Mouse (Mus musculus) mouse embryonic stem cell (cell line): ENCODE results near the gene Dusp11.
"Not testable (repeated sequence)": the region's sequence is repeated elsewhere in the genome, so short reads cannot be mapped to it uniquely, and the experiment has no call there.

ENCODE experiments used
- in situ Hi-C, 2 experiments: fragments of 300-500 bp; cut with MboI; formaldehyde crosslinking; loops; 1 replicate in 1 of 2; 3 replicates in 1 of 2; pipeline ENCODE4 v1.14.3; 2019 to 2020; ENCODE audit warnings: low sequenced_read_pairs in 2 of 2, low pct_unique_long_range_greater_than_20kb in 1 of 2, mixed read lengths in 1 of 2; ENCODE audit not compliant: unreplicated experiment in 1 of 2

The Dusp11 gene

DNA sequence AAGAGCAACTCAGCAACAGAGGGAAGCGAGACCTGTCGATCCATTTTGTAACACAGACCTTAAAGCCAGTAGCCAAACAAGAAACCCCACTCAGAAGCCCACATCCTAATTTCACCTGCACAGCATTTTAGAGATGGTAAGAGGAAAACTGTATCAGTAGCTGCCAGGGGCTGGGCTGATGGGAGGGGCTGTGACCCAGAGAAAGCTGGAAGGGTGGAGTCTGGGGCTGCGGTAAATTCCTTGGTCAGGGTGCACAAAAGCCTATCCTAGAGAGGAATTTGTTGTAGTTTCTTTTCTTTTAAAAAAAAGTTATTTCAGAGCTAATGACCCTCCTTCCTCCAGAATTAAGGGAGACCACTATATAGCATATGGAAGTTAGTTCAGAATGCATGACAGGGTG, 19.0 kb downstream of the Dusp11 start:
- in situ Hi-C loops, result no loop called here

DNA sequence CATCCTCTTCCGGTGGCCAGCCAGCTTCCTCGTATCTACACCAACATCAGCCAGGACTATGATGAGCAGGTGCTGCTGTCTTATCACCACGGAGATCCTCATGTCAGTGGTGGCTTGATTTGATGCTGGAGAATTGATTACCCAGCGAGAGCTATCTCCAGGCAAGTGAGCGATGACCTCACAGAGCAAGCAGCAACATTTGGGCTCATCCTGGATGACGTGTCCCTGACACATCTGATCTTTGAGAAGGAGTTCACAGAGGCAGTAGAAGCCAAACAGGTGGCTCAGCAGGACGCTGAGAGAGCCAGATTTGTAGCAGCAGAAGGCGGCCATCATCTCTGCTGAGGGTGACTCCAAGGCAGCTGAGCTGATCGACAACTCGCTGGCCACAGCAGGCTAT, 22.8 kb downstream of the Dusp11 start:
- in situ Hi-C loops, result loop anchor here (5.0 to 10.0 kb wide), 2 partner anchors 66 to 69 kb away; no protein-coding TSS in a partner anchor

DNA sequence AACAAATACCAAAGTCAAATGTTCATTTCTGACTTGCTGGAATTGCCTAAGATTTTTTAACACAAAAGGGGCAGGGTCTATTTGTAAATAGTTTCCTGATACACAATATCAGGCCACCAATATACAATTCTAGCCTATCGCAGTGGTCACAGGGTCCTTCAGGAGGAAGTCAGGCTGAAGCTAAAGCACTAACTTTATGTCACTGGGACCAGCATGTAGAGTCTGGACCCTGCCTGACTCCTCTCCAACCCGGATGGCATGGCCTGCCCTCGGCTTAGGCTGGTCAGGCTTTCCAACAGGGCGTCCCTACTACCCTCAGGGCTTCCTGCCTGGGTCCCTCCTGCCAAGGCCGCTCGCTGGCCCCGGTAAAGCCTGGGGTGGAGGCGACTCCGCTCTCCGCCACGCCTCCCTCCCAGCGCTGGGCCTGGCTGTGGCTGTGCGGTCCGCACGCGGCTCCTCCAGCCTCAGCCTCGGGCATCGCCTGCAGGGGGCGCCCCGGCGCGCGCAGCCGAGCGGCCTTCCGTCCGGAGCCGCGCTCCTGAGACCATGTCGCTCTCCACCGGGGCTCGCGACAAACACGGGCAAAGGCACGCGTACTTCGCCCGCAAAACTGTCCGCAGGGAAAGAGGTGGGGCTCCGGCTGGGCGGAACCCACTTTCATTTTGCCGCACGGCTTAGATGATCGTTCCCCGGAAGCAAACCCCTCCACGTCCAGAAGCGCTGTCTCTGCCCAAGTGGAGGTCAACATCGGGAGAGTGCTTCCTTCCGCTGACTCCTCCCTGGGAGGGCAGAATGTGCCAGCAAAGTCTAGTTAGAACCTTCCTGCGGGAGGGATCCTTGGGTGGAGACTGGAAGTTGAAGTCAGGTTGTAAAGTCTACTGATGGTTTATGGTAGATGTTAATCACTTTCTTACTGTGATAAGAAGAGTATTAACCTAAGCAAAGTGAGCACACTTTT, 24.7 kb downstream of the Dusp11 start:
- in situ Hi-C loops, result loop anchor here (5.0 to 10.0 kb wide), 2 partner anchors 68 to 71 kb away; no protein-coding TSS in a partner anchor

DNA sequence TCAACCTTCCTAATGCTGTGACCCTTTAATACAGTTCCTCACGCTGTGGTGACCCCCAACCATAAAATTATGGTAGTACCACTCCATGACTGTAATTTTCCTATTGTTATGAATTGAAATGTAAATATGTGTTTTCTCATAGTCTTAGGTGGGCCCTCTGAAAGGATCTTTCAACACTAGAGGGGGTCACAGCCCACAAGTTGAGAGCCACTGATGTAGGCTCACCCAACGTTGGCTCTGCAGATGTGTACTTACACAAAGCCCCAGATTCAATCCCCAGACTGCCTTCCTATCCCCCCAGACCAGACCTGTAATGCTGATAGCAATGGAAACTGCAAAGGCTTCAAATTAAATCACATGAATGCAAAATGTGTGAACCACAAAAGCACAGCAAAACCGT, 25.8 kb downstream of the Dusp11 start:
- in situ Hi-C loops, result loop anchor here (5.0 to 10.0 kb wide), 2 partner anchors 69 to 72 kb away; no protein-coding TSS in a partner anchor

DNA sequence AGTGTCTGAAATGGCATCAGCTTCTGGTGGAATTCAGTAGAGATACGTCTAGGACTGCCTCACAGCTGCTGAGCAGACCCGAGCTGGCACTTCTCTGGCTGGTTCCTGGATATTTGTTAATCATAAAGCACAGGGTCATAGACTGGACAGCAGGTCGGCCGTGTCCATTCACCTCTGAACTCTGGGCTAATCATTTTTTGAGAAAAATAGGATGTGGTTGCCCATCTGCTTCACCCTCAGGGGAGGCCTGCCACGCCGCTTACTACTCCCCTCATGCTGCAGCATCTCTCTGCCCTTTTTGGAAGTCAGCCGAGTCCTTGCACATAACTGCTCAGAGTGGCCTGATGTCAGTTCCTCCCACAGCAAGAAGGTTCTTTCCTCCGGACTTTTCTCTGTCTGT, 27.4 kb downstream of the Dusp11 start:
- in situ Hi-C loops, result loop anchor here in 1 of 2 experiments (10.0 kb wide), 1 partner anchor 71 kb away; no protein-coding TSS in a partner anchor

DNA sequence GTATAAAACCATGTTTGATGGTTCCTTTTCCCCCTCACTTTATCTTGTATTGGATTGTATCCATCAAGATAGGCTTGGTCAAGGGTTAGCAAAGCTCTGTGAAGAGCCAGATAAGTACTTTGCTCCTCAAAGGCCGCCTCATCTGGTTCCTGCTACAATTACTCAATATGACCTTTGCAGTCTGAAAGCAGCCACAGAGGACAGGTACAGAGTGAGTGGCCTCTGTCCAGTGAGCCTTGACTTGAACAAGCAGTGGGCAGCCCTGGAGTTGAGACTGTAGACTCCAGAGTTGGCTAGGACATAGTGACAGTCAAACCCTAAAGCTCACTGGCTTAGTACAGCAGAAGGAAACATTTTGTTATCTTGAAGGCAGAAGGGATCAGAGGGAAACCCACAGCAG, 32.2 kb downstream of the Dusp11 start:
- in situ Hi-C loops, result no loop called here

DNA sequence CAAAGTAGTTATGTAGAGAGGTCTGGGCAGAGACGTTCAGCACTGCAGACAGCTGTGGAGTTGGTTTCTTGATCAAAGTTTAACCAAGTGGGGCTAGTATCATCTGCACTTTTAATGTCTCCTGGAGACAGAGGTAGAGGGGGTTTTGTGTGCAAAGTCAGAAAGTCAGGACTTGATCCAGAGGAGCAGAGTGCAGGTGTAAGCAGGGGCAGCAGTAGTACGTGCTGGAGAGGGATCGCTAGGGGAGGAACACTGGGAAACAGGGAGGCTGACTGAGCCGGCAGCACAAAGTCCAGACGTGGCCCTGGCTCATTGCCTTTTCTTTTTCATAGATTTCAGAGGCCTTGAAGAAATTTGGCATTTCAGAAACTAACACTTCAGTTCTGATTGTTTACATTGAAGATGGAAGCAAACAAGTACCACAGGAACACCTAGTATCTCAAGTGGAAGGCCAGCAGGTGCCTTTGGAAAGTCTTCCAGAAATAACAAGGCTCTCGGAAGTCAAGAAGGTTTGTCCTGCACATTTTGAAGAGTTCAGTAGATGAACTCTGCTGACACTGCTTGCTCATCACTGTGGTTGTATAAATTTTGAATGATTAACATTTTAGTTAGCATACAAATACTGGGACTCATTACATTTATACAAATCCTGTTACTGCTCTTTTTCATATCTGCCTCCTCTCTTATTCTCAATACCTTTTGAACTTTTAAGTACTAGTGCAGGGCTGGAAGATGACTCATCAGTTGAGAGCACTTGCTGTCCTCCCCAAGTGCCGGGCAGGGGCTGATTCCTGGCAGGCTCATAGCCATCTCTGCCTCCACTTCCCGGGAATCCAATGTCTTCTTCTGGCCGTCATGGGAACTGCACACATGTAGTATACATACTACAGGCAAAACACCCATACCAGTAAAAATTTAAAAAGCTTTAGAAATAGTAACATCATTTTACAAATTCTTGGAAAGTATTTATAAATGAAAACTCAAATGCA, 33.7 kb downstream of the Dusp11 start:
- in situ Hi-C loops, result no loop called here

DNA sequence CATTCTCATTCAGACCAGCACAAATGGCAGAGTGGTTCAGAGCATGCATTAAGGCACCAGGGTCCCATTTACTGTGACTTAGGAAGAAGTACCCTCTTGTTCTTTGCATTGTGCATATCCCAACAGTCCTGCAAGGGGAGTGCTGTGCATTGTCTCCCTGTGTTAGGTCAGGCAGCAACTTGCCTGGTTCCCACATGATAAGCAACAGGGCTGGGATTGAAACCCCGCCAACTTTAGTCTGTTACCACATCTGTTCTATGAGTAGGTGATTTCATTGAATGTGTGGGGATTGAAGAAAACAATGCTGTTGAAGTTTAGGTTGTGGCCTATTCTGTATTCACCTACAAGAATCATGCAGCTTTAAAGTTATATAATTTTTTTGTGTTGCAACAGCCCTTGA, 34.8 kb downstream of the Dusp11 start:
- in situ Hi-C loops, result no loop called here

DNA sequence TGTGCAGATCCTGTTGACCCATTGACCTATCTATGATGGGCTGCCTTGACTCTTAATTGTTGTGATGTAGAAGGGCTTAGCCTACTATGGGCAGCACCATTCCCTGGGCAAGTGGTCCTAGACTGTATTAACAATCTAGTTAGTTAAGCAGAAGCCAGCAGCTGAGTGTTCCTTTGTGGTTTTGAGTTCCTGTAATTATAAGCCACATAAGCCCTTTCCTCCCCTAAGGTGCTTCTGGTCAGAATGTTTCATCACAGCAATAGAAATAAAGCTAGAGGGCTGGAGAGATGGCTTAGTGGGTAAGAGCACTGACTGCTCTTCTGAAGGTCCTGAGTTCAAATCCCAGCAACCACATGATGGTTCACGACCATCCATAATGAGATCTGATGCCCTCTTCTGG, 37.8 kb downstream of the Dusp11 start:
- in situ Hi-C loops, result no loop called here

DNA sequence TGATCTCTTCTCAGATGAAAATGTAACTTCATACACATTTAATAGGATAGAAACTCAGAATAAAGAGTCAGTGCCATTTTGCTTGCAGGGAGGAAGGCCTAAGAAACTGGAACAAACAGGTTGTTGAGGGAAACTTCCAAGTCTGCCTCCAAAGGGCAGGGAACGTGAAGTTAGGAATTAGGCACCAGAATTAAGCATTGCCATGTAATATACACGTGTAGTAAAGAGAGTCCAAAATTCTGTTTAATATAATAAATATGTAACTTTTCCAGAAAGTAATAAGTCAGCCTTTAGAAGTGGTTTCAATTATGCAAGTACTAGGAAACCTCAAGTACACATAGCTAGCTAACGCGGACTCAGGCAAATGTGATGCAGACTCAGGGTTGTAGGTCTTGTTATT, 42.1 kb downstream of the Dusp11 start:
- in situ Hi-C loops, result no loop called here

DNA sequence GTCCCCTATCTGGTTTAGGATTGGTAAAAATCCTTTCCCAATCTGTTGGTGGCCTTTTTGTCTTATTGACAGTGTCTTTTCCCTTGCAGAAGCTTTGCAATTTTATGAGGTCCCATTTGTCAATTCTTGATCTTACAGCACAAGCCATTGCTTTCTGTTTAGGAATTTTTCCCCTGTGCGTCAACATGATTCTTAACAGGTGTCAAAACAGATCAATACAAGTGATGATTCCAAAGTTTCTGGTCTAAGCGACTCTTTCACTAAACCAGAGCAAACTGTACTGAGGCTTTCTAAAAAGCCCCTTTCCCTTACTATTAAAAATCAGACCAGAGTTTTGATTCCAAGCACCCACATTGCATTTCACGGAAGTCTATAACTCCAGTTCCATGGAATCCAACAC, 43.1 kb downstream of the Dusp11 start:
- in situ Hi-C loops, result not testable (repeated sequence)

DNA sequence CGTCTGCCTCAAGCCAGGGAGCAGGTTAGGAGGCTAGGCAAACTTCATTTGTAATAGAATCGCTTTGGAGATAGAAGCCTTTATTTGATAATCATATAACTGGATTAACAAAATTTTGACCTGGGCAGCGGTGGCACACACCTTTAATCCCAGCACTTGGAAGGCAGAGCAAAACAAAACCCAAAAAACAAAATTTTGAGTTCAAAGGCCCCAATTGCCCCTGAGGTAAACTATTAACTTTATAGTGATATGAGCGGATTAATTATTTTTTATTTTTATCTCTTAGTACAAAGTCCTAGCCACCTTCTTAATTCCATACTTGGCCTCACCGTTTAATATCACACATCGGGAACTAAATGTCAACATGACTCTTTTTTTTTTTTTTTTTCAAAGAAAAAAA, 44.9 kb downstream of the Dusp11 start:
- in situ Hi-C loops, result no loop called here

DNA sequence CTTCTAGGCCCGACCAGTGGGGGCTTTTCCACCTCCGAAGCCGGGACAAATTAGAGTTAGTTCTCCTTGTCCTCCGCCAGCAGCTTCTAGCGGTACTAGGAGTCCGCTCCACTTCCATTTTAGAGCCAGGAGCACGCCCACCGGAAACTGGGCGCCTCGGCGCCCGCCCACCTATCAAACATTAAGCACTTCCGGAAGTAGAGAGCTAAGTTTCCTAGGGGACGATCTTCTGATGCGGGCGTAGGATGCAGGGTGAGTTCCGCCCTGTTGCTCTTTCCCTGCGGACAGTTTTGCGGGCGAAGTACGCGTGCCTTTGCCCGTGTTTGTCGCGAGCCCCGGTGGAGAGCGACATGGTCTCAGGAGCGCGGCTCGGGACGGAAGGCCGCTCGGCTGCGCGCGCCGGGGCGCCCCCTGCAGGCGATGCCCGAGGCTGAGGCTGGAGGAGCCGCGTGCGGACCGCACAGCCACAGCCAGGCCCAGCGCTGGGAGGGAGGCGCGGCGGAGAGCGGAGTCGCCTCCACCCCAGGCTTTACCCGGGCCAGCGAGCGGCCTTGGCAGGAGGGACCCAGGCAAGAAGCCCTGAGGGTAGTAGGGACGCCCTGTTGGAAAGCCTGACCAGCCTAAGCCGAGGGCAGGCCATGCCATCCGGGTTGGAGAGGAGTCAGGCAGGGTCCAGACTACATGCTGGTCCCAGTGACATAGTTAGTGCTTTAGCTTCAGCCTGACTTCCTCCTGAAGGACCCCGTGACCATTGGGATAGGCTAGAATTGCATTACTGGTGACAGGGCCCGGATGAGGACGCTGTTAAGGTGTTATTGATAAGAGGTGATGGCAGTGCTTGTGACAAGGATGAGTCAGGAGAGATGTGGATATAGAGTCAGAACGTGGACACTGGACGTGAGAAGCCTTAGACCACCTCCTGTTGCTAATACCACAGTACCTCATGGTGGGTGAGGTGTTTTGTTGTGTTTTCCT, 45.6 kb downstream of the Dusp11 start, which contains the start of gene Nat8f1:
Gene Nat8f1, minus strand, starts transcription at position 149 of the 975 bp plus-strand sequence.
- in situ Hi-C loops, result not testable (repeated sequence)

DNA sequence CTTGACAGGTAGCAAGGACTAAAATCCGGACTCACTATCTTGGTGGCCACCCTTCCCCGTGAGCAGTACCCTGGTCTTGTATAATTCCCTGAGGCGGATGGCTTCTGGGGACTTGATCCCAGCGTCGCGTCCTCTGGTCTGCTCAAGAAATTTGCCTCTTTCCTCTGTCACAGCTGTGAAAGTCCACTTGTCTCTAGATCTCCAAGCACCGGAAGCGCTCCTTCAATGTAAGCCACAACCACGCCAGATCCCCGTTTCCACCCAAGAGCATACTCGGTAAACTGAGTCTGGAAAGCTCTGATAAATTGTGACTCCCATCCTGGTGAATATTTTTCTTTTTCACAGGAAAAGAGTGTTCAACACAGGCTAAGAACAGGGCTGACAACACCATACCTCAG, 46.3 kb downstream of the Dusp11 start:
- in situ Hi-C loops, result no loop called here

DNA sequence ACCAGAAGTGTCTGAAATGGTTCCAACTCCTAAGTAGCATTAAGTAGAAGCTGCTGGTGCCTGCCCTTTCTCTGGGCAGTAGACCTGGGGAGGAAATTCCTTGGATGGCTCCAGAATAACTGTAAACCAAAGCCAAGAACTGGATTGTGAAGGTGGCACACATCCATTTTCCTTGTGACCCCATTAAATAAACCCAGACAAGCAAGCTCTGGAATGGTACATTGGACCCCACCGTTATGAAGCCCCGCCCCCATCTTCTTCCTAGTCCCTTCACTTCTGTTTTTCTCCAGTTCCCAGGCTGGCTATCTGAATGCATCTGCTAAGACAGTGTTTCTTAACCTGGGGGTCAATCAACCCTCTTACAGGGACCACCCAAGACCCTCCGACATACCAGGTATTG, 49.9 kb downstream of the Dusp11 start, which contains the start of gene Tprkb:
Gene Tprkb, plus strand, starts transcription at position 279 of the 400 bp plus-strand sequence.
- in situ Hi-C loops, result no loop called here

DNA sequence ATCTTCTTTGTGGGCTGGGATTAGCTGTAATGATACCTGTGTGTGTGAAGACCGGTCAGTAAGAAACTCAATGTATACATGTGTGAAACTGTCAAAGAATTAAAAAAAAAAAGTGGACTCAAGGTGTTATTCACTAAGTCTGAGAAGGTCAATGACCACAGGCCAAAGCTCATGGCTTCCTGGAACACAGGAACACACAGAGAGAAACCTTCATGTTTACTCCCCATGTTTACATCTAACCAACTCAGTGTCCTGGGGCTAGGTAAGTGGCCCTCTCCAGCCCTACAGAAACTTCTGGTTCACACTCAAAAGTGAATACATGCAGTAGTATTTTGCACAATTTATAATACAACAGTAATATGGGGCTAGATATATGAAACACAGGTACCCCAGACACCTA, 51.8 kb downstream of the Dusp11 start:
- in situ Hi-C loops, result loop anchor here in 1 of 2 experiments (10.0 kb wide), 1 partner anchor 95 kb away; no protein-coding TSS in a partner anchor

DNA sequence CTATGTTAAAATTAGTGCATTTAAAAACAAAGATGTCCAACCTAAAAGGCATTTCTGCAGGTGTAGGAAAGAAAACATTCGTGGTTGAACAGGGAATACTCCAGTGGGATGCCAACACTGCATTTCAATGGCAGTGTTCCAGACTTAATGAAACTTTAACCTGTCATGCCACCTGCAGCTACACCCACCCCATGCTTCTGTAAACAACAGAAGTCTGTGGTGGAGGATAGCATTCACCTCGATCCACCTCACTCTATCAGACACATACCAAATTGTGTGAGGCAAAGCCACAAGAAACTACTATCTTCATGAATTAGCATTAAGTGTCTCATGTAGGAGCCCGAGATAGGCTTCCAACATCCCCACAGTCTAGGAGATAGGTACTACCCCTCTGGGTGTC, 53.1 kb downstream of the Dusp11 start:
- in situ Hi-C loops, result loop anchor here in 1 of 2 experiments (10.0 kb wide), 1 partner anchor 96 kb away; no protein-coding TSS in a partner anchor
